Mouse (Mus musculus): ENCODE data around the gene Slc6a3. TPM values are rescaled to one million over a fixed set of nuclear protein-coding genes. Genes with fewer than 3 reads are reported as not detected.

The Slc6a3 gene
- polyA plus RNA-seq, 1 experiment from 2014 or later = 0.10 TPM

DNA sequence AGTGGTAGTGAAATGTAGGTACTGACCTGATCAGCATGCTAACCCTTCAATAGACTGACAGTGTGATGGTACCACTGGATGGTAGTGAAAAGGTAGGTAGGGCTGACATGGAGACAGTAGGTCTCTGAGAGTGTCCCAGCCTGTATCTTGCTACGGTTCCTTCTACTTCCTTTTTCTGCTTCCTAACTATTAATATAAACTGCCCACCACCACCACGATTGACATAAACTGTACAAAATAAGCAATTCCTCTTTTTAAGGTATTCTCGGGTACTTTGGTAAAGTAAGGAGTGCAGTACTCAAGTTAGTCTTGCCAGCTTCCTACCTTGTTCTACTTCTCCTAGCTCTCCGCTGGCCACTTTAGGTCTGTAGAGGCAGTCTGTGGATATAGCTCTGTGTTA is 59.7 kb downstream of the Slc6a3 start:
- H3K9me3 ChIP-seq (replicated peaks; ENCODE audit: control insufficient read depth, low read length) = no peaks in the 10 kb centered on the region
- 74% methylated on average over 4 of the region's 4 CpGs for WGBS
- H3K4me1 ChIP-seq (ENCODE audit: control insufficient read depth, insufficient read depth, low read length) = no peaks in the 10 kb centered on the region
- no peaks in the 10 kb centered on the region for H3K36me3 ChIP-seq (replicated peaks; ENCODE audit: control insufficient read depth, insufficient read depth, low read depth, low read length)
- H3K4me3 ChIP-seq (ENCODE audit: low read depth, low read length) = no peak overlapping the region
- no peaks in the 10 kb centered on the region for H3K27me3 ChIP-seq (ENCODE audit: control insufficient read depth, insufficient read depth, low read length)
- H3K27ac ChIP-seq (replicated peaks; ENCODE audit: low read depth, low read length) = no peak overlapping the region
- ATAC-seq (replicated peaks; ENCODE audit: insufficient number of reproducible peaks, low FRiP score, low TSS enrichment, low read depth) (no peak), DNase-seq (ENCODE audit: low spot score) (no peak)
- H3K4me2 ChIP-seq (ENCODE audit: low read depth, low read length) = no peak overlapping the region
- no peak overlapping the region for H3K9ac ChIP-seq (replicated peaks; ENCODE audit: low read length)

DNA sequence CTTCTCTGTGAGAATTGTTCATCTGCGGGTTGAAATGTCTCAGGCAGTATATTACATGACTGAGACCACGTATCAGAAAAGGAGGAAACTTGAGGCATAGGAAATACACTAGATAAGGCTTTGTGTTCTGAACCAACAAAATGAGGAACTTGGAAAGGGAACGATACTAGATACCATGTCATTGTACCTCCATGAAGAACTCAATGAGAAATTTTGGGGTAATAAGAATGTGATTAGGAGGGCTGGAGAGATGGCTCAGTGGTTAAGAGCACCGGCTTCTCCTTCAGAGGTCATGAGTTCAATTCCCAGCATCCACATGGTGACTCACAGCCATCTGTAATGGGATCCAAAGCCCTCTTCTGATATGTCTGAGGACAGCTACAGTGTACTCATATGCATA is 63.7 kb downstream of the Slc6a3 start:
- Histone ChIP-seq H3K36me3 (replicated peaks; ENCODE audit: control insufficient read depth, insufficient read depth, low read depth, low read length) (no peaks in the 10 kb centered on the region), H3K4me2 (ENCODE audit: low read depth, low read length) (no peak overlapping the region), H3K4me1 (ENCODE audit: control insufficient read depth, insufficient read depth, low read length) (no peaks in the 10 kb centered on the region), H3K9me3 (replicated peaks; ENCODE audit: control insufficient read depth, low read length) (no peaks in the 10 kb centered on the region), H3K9ac (replicated peaks; ENCODE audit: low read length) (no peak overlapping the region), H3K4me3 (ENCODE audit: low read depth, low read length) (no peak overlapping the region), H3K27me3 (ENCODE audit: control insufficient read depth, insufficient read depth, low read length) (no peaks in the 10 kb centered on the region), H3K27ac (replicated peaks; ENCODE audit: low read depth, low read length) (no peak overlapping the region)
- DNase-seq (ENCODE audit: low spot score) (no peak), ATAC-seq (replicated peaks; ENCODE audit: insufficient number of reproducible peaks, low FRiP score, low TSS enrichment, low read depth) (no peak)
- WGBS = 82% methylated on average over 4 of the region's 4 CpGs

DNA sequence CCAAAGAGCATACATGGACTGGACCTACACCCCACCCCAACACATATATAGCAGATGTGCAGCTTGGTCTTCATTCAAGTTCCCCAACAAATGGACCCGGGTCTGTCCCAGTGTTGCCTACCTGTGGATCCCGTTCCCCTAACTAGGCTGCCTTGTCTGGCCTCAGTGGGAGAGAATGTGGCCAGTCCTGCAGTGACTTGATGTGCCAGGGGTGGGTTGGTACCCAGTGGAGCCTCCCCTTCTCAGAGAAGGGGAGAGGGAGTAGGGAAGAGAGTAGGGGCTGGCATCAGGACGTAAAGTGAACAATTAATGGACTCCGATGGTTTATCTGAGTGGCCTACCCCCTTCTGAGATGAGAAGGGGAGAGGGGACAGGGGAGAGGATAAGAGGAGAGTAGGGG is 66.5 kb downstream of the Slc6a3 start:
- Histone ChIP-seq H3K4me1 (ENCODE audit: control insufficient read depth, insufficient read depth, low read length) (no peaks in the 10 kb centered on the region), H3K27ac (replicated peaks; ENCODE audit: low read depth, low read length) (no peak overlapping the region), H3K4me3 (ENCODE audit: low read depth, low read length) (peak overlapping the region; percentile 76), H3K9ac (replicated peaks; ENCODE audit: low read length) (peak overlapping the region; percentile 86), H3K27me3 (ENCODE audit: control insufficient read depth, insufficient read depth, low read length) (no peaks in the 10 kb centered on the region), H3K9me3 (replicated peaks; ENCODE audit: control insufficient read depth, low read length) (no peaks in the 10 kb centered on the region), H3K36me3 (replicated peaks; ENCODE audit: control insufficient read depth, insufficient read depth, low read depth, low read length) (no peaks in the 10 kb centered on the region; the same call in 1 of the 2 replicates), H3K4me2 (ENCODE audit: low read depth, low read length) (peak overlapping the region; percentile 89)
- WGBS = 54% methylated on average over 4 of the region's 4 CpGs
- DNase-seq (ENCODE audit: low spot score) = no peak
- ATAC-seq (replicated peaks; ENCODE audit: insufficient number of reproducible peaks, low FRiP score, low TSS enrichment, low read depth) = no peak

DNA sequence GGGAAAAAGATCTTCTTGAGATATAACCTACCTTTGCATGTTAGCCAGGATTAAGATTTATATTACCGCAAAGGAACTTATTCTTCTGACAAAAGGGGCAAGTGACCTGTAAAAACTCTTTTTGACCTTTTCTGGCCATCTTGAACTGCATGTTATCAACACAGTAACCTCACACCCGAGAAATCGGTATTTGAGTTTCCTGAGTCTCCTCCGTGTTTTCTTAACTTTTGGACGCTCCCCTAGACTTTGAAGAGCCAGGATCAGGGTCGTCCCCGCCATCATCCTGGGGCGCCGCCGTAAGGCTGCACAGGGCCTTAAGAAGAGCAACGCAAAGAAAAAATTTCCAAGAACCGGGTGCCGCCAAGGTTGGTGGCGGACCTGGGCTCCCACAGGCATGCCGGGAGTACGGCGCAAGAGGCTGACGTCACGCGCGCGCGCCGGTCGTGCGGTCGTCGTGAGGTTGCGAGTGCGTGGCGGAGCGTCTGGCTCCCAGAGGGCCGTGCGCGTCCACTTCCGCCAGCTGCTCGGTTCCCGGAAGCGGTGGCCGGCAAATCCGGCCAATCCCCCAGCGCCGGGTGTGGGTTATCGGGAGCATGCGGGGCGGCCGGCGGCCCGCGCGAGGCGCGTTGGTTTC is 67.1 kb downstream of the Slc6a3 start, which contains the start of gene Clptm1l:
Clptm1l (plus strand) TSS at position 485 of the 634 bp plus-strand sequence.
- Histone ChIP-seq H3K36me3 (replicated peaks; ENCODE audit: control insufficient read depth, insufficient read depth, low read depth, low read length) (no peaks in the 10 kb centered on the region; the same call in 1 of the 2 replicates), H3K27me3 (ENCODE audit: control insufficient read depth, insufficient read depth, low read length) (no peaks in the 10 kb centered on the region), H3K4me1 (ENCODE audit: control insufficient read depth, insufficient read depth, low read length) (no peaks in the 10 kb centered on the region), H3K9ac (replicated peaks; ENCODE audit: low read length) (peak within 1 kb of the TSS; percentile 86), H3K4me3 (ENCODE audit: low read depth, low read length) (peak within 1 kb of the TSS; percentile 76), H3K27ac (replicated peaks; ENCODE audit: low read depth, low read length) (peak within 1 kb of the TSS; percentile 14; the same call in 1 of the 2 replicates), H3K4me2 (ENCODE audit: low read depth, low read length) (peak within 1 kb of the TSS; percentile 89), H3K9me3 (replicated peaks; ENCODE audit: control insufficient read depth, low read length) (no peaks in the 10 kb centered on the region)
- ATAC-seq (replicated peaks; ENCODE audit: insufficient number of reproducible peaks, low FRiP score, low TSS enrichment, low read depth) = peak; percentile 96
- WGBS = under 1% methylated on average over 53 of the region's 53 CpGs
- peak; percentile 97 for DNase-seq (ENCODE audit: low spot score)

DNA sequence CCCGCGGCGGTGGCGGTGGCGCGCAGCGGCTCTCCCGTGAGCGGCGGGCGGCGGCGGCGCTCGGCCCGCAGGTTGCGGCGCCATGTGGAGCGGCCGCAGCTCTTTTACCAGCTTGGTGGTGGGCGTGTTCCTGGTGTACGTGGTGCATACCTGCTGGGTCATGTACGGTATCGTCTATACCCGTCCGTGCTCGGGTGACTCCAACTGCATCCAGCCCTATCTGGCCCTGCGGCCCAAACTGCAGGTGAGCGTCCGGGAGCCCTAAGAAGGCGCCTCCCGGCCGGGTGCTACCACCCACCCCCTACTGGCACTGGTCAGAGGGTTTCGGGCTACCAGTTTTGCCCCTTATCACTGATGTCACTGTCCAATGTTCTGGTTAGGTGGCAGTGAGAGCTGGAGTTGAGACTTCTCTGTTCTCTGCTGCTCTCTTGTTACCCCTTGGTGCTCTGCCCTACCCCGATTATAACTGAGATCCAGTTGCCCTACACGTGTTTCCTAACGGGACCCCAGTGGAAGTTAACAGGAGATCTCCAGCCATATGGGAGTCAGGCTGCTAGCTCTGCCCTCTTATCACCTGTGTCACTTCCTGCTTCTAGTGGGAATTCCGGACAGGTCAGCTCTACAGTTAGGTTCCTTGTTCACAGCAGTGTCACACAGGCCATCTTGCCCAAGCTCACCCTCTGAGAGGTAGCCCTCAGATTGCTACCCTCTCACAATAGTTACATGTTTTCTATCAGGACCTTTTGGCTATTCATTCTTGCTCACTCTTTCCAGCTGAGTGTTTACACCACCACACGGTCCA is 67.8 kb downstream of the Slc6a3 start:
- H3K27me3 ChIP-seq (ENCODE audit: control insufficient read depth, insufficient read depth, low read length) = no peaks in the 10 kb centered on the region
- no peaks in the 10 kb centered on the region for H3K9me3 ChIP-seq (replicated peaks; ENCODE audit: control insufficient read depth, low read length)
- DNase-seq (ENCODE audit: low spot score) (no peak), ATAC-seq (replicated peaks; ENCODE audit: insufficient number of reproducible peaks, low FRiP score, low TSS enrichment, low read depth) (peak; percentile 86)
- H3K4me2 ChIP-seq (ENCODE audit: low read depth, low read length) = peak overlapping the region; percentile 89
- peak overlapping the region; percentile 14; the same call in 1 of the 2 replicates for H3K27ac ChIP-seq (replicated peaks; ENCODE audit: low read depth, low read length)
- WGBS = 4% methylated on average over 34 of the region's 39 CpGs
- H3K4me3 ChIP-seq (ENCODE audit: low read depth, low read length) = peak overlapping the region; percentile 76
- no peaks in the 10 kb centered on the region; the same call in 1 of the 2 replicates for H3K36me3 ChIP-seq (replicated peaks; ENCODE audit: control insufficient read depth, insufficient read depth, low read depth, low read length)
- peak overlapping the region; percentile 86 for H3K9ac ChIP-seq (replicated peaks; ENCODE audit: low read length)
- H3K4me1 ChIP-seq (ENCODE audit: control insufficient read depth, insufficient read depth, low read length) = no peaks in the 10 kb centered on the region

DNA sequence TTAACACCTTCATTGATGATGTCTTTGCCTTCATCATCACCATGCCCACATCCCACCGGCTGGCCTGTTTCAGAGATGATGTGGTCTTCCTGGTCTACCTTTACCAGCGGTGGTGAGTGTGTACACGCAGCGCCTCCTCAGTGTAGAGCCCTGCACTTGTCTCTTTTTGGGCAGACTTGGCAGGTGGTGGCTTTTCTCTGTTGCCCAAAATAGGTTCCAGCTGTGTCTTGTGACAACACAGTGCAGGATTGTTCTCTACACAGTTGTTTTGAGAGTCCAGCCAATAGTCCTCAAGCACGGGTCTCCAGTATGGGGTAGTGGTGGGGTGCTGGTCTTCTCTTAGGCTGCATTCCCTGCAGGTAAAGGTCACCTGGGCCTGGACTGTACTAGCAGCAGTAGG is 81.9 kb downstream of the Slc6a3 start:
- no peak for ATAC-seq (replicated peaks; ENCODE audit: insufficient number of reproducible peaks, low FRiP score, low TSS enrichment, low read depth)
- DNase-seq (ENCODE audit: low spot score) = no peak
- no peaks in the 10 kb centered on the region for H3K9me3 ChIP-seq (replicated peaks; ENCODE audit: control insufficient read depth, low read length)
- no peak overlapping the region for H3K4me2 ChIP-seq (ENCODE audit: low read depth, low read length)
- H3K27ac ChIP-seq (replicated peaks; ENCODE audit: low read depth, low read length) = no peak overlapping the region
- no peak overlapping the region for H3K4me3 ChIP-seq (ENCODE audit: low read depth, low read length)
- 91% methylated on average over 5 of the region's 5 CpGs for WGBS
- H3K36me3 ChIP-seq (replicated peaks; ENCODE audit: control insufficient read depth, insufficient read depth, low read depth, low read length) = peaks cover 2% of the 10 kb centered on the region
- H3K4me1 ChIP-seq (ENCODE audit: control insufficient read depth, insufficient read depth, low read length) = no peaks in the 10 kb centered on the region
- H3K9ac ChIP-seq (replicated peaks; ENCODE audit: low read length) = no peak overlapping the region
- no peaks in the 10 kb centered on the region for H3K27me3 ChIP-seq (ENCODE audit: control insufficient read depth, insufficient read depth, low read length)

DNA sequence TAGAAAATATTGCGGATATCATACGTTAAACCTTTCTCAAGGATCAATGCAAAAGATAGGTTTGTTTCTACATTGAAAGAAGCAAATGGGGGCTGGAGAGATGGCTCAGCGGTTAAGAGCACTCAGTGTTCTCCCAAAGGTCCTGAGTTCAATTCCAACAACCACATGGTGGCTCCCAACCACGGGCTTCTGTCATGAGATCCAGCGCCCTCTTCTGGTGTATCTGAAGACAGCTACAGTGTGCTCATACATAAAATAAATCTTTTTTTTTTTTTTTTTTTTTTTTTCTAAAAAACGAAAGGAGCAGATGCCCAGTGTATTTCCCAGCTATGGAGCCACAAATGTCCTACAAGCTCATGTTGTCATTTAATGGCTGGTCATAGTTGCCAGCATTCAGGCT is 84.1 kb downstream of the Slc6a3 start:
- ATAC-seq (replicated peaks; ENCODE audit: insufficient number of reproducible peaks, low FRiP score, low TSS enrichment, low read depth) (no peak), DNase-seq (ENCODE audit: low spot score) (peak; percentile 36)
- WGBS = 71% methylated on average over 6 of the region's 6 CpGs
- Histone ChIP-seq H3K4me3 (ENCODE audit: low read depth, low read length) (no peak overlapping the region), H3K4me2 (ENCODE audit: low read depth, low read length) (no peak overlapping the region), H3K4me1 (ENCODE audit: control insufficient read depth, insufficient read depth, low read length) (no peaks in the 10 kb centered on the region), H3K27ac (replicated peaks; ENCODE audit: low read depth, low read length) (no peak overlapping the region), H3K36me3 (replicated peaks; ENCODE audit: control insufficient read depth, insufficient read depth, low read depth, low read length) (no peaks in the 10 kb centered on the region; the same call in none of the 2 replicates), H3K27me3 (ENCODE audit: control insufficient read depth, insufficient read depth, low read length) (no peaks in the 10 kb centered on the region), H3K9ac (replicated peaks; ENCODE audit: low read length) (no peak overlapping the region), H3K9me3 (replicated peaks; ENCODE audit: control insufficient read depth, low read length) (no peaks in the 10 kb centered on the region)

DNA sequence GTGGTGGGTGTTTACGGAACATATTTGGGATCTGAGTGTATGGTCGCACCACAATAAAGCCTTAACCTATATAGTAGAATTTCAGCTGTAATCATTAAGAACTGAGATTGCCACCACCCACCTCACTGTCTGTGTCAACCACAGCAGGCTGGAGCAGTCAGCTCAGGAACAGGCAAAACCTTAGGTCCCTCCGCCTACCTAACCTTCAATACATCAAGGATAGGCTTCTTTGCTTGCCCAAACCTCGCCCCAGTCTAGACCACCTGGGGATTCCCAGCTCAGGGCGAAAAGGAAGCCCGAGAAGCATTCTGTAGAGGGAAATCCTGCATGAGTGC is 89.8 kb downstream of the Slc6a3 start:
- Histone ChIP-seq H3K36me3 (replicated peaks; ENCODE audit: control insufficient read depth, insufficient read depth, low read depth, low read length) (no peaks in the 10 kb centered on the region; the same call in 1 of the 2 replicates), H3K9ac (replicated peaks; ENCODE audit: low read length) (peak overlapping the region; percentile 85), H3K4me3 (ENCODE audit: low read depth, low read length) (peak overlapping the region; percentile 59), H3K9me3 (replicated peaks; ENCODE audit: control insufficient read depth, low read length) (no peaks in the 10 kb centered on the region), H3K4me1 (ENCODE audit: control insufficient read depth, insufficient read depth, low read length) (no peaks in the 10 kb centered on the region; the same call in 1 of the 2 replicates), H3K4me2 (ENCODE audit: low read depth, low read length) (peak overlapping the region; percentile 92), H3K27me3 (ENCODE audit: control insufficient read depth, insufficient read depth, low read length) (no peaks in the 10 kb centered on the region), H3K27ac (replicated peaks; ENCODE audit: low read depth, low read length) (no peak overlapping the region)
- WGBS = 42% methylated on average over 6 of the region's 6 CpGs
- DNase-seq (ENCODE audit: low spot score) (no peak), ATAC-seq (replicated peaks; ENCODE audit: insufficient number of reproducible peaks, low FRiP score, low TSS enrichment, low read depth) (peak; percentile 46; the same call in 1 of the 2 replicates)

All from embryonic facial prominence, embryonic 11.5 days (tissue).